ENCODE assay signal across 9 mouse cellular contexts in the genomic region with DNA sequence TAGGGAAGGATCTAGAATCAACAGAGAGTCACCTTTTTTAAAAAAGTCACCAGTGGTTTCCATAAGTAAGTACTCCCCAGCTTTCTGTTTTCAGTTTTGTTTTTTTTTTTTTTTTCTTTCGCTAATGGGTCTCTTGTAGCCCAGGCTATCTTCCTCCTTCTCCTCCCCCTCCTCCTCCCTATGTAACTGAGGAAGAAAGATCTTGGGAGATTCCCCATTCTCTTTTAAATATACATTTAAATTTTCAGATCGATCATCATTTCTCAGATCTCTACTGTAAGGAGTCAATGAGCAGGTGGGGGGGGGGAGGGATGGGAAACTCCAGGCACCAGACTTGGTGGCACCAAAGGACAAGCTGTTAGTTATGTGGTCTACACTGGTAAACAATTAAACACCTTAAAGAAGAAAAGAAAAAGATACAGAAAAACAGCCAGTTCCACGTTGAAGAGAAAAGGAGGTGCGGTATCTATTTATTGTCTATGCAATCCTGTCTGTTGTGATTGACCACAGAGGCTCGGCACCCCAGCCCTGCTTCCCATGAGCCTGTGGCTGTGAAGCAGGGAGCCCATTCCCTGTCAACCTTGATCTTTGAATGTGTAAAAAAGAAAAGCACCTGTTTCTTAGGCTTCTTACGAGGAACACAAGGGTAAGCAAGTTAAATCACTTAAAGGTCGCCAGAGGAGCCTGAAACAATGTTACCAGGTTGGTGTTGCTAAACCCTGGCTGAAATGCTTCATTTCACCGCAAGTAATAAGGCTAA.
DNase-seq lines count a peak whose midpoint lies in the region; ATAC-seq lines count a peak whose summit lies in the region.
"Had no signal": no experiment of that assay in that cellular context is flagged by ENCODE, and none has a peak within 500 bp of the region (broad histone marks: within the 10 kb centered on the region; RNA-seq: fewer than 3 reads in every experiment).

No protein-coding gene starts in this region.

- H3K4me3 ChIP-seq in heart, embryonic 15.5 days: peak overlapping the region; percentile 27; the same call in 1 of the 2 replicates
- H3K4me3 ChIP-seq in neural tube, embryonic 13.5 days: no peak overlapping the region
- H3K4me3 ChIP-seq in embryonic facial prominence, embryonic 14.5 days (ENCODE audit: low read depth, low read length): no peak overlapping the region

- peaks cover 11% of the 10 kb centered on the region; the same call in 1 of the 2 replicates for H3K4me1 ChIP-seq in heart, embryonic 15.5 days (replicated peaks)
- H3K4me1 ChIP-seq in neural tube, embryonic 13.5 days (replicated peaks): peaks cover 19% of the 10 kb centered on the region
- peaks cover 2% of the 10 kb centered on the region; the same call in 1 of the 2 replicates for H3K4me1 ChIP-seq in embryonic facial prominence, embryonic 14.5 days (ENCODE audit: control insufficient read depth, insufficient read depth, low read length)

- no peak for ATAC-seq in heart, embryonic 15.5 days (replicated peaks; ENCODE audit: insufficient number of reproducible peaks, insufficient read depth, low FRiP score, low read depth)
- no peak for ATAC-seq in neural tube, embryonic 13.5 days (ENCODE audit: low read depth)
- ATAC-seq in embryonic facial prominence, embryonic 14.5 days (ENCODE audit: low read depth): no peak
- ATAC-seq: hindbrain, postnatal 0 days had no signal

- intact Hi-C loops in heart, postnatal 25 days (cut with DNase I): no loop called here

- no peak for DNase-seq in heart, postnatal 25 days (ENCODE audit: low spot score)
- DNase-seq in neural tube, embryonic 10.5 days (ENCODE audit: extremely low spot score, low spot score): no peak
- no peak for DNase-seq in embryonic facial prominence, embryonic 14.5 days (ENCODE audit: low spot score)
- DNase-seq in naive thymus-derived CD4-positive, alpha-beta T cell, adult 2 months (ENCODE audit: low read depth): peak; percentile 66
- DNase-seq in frontal cortex, adult 2 months (ENCODE audit: extremely low spot score in 1 of 2, low spot score in 1 of 2): no peak
- DNase-seq in cerebellum, postnatal 4 days (ENCODE audit: low spot score in 2 of 2): no peak

- no peaks in the 10 kb centered on the region for H3K9me3 ChIP-seq in heart, embryonic 15.5 days (replicated peaks)
- no peaks in the 10 kb centered on the region for H3K9me3 ChIP-seq in neural tube, embryonic 13.5 days
- H3K9me3 ChIP-seq in embryonic facial prominence, embryonic 14.5 days (ENCODE audit: control insufficient read depth, low read length): no peaks in the 10 kb centered on the region

- peak overlapping the region; percentile 58 for H3K4me2 ChIP-seq in heart, embryonic 15.5 days
- peak overlapping the region; percentile 46; the same call in 1 of the 2 replicates for H3K4me2 ChIP-seq in neural tube, embryonic 13.5 days
- H3K4me2 ChIP-seq in embryonic facial prominence, embryonic 14.5 days (ENCODE audit: low read depth, low read length): peak overlapping the region; percentile 49; the same call in 1 of the 2 replicates

- H3K9ac ChIP-seq in heart, embryonic 15.5 days: no peak overlapping the region
- H3K9ac ChIP-seq in neural tube, embryonic 13.5 days: no peak overlapping the region
- H3K9ac ChIP-seq in embryonic facial prominence, embryonic 14.5 days (ENCODE audit: low read depth, low read length): no peak overlapping the region

- 69% methylated on average over 8 of the region's 8 CpGs for WGBS in heart, embryonic 15.5 days
- WGBS in neural tube, embryonic 13.5 days: 62% methylated on average over 8 of the region's 8 CpGs
- WGBS in embryonic facial prominence, embryonic 14.5 days: 57% methylated on average over 8 of the region's 8 CpGs

- no peaks in the 10 kb centered on the region for H3K27me3 ChIP-seq in heart, embryonic 15.5 days
- peaks cover 17% of the 10 kb centered on the region; the same call in 1 of the 2 replicates for H3K27me3 ChIP-seq in neural tube, embryonic 13.5 days
- H3K27me3 ChIP-seq in embryonic facial prominence, embryonic 14.5 days (replicated peaks; ENCODE audit: control insufficient read depth, insufficient read depth, low read length): peaks cover 3% of the 10 kb centered on the region; the same call in 1 of the 2 replicates

- no peak overlapping the region for H3K27ac ChIP-seq in heart, embryonic 15.5 days
- H3K27ac ChIP-seq in neural tube, embryonic 13.5 days (replicated peaks): no peak overlapping the region
- H3K27ac ChIP-seq in embryonic facial prominence, embryonic 14.5 days (replicated peaks; ENCODE audit: low read depth, low read length): no peak overlapping the region
- H3K27ac ChIP-seq: hindbrain, postnatal 0 days had no signal

- no peaks in the 10 kb centered on the region for H3K36me3 ChIP-seq in heart, embryonic 15.5 days
- no peaks in the 10 kb centered on the region for H3K36me3 ChIP-seq in neural tube, embryonic 13.5 days
- H3K36me3 ChIP-seq in embryonic facial prominence, embryonic 14.5 days (ENCODE audit: control insufficient read depth, insufficient read depth, low read length): no peaks in the 10 kb centered on the region
